Mouse (Mus musculus) testis, postnatal 14 days (tissue): Measurements from ENCODE around the gene Spp2.
"Not testable (repeated sequence)": the region's sequence is repeated elsewhere in the genome, so short reads cannot be mapped to it uniquely, and the experiment has no call there.

ENCODE experiments used
- DNase-seq: peaks from one replicate; pipeline ENCODE4 v3.0.0; 2021; ENCODE audit warnings: low spot score

Gene Spp2

GRCm38 (mm10) chr1:88433096-88433883, 26.5 kb downstream of the Spp2 start:
- DNase-seq, result no peak

DNA sequence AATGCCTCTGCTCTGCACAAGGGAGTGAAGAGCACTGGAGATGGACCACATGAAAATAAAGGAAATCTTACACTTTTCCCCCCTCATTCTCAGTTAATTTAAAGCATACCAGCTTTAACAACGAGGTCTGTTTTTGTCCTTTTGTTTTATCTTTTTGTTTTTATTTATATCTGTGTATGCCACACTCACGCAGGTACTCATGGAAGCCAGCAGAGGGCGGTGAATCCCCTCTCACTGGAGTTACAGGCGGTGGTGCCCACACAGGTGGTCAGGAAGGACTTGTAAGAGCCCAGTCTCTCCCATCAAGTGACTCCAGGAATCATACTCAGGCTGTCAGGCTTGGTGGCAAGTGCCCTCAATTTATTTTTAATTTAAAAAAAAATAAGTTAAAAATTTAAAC, 27.3 kb downstream of the Spp2 start:
- DNase-seq, result no peak

GRCm38 (mm10) chr1:88437206-88438126, 30.7 kb downstream of the Spp2 start:
- no peak for DNase-seq

- no peak for DNase-seq
Observed at GRCm38 (mm10) chr1:88443383-88443782, 36.6 kb downstream of the Spp2 start.

GRCm38 (mm10) chr1:88445400-88445799, 38.6 kb downstream of the Spp2 start:
- no peak for DNase-seq

DNA sequence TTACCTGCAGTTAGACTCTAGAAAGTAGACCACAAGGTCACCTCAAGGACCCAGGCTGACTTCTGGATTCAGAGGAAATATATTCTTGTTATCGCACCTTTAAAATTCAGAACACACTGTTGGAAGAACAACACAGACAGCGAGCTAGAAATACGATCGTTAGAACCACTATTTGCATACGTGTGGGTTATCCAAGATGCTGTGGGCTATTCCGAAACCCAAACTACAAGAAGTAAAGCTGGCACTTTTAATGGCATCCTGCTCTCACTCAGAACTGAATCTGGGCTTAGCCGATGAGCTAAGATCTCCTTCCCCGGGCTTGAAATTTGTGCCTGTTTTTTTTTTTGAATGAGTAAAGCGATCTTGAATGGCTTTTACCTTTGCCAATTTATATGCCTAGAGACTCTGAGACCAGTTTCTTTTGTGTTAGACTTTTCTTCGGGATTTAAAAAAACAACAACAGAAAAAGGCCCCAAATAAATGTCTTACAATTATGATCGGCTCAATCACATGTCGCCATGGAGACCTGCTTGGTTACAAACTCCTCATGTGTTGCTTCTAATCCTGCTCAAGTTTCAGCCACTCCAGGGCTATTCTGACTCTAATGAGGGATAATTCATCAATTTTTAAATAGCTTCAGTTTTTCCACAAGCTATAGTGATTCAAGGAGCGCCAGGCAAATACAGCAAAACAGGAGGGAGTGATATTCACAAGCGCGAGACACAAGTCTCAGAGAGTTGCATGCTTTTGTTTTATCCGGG, 39.7 kb downstream of the Spp2 start:
- no peak for DNase-seq

DNA sequence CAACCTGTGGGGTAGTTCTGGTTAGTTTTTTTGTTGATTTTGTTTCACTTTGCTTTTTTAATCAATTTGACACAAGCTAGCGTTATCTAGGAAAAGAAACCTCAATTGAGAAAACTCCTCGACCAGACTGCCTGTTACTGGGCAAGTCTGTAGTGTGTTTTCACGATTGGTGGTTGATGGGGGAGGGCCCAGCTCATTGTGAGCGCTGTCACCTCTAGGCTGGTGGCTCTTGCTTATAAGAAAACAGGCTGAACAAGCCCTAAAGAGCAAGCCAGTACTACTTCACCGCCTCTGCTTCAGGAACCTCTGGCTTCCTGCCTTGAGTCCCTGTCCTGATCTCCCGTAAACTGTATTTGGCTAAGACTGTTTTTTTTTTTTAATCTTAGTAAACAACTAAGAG, 40.7 kb downstream of the Spp2 start:
- no peak for DNase-seq

DNA sequence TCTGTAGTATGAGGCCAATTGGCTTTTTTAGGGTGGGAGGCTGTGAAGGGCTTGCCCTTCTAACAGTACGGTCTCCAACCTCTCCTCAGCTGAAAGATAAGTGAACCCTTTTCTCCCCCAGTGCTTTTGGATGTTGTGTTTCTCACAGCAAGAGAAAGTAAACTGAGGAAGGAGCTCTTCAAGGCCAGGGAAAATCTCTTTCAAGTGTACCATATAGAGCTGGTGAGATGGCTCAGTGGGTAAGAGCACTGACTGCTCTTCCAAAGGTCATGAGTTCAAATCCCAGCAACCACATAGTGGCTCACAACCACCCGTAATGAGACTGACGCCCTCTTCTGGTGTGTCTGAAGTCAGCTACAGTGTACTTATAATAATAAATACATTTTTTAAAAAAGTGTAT, 41.3 kb downstream of the Spp2 start:
- not testable (repeated sequence) for DNase-seq

GRCm38 (mm10) chr1:88449741-88450140, 43.0 kb downstream of the Spp2 start:
- no peak for DNase-seq

- DNase-seq, result no peak
Observed at GRCm38 (mm10) chr1:88450668-88451067, 43.9 kb downstream of the Spp2 start.

DNA sequence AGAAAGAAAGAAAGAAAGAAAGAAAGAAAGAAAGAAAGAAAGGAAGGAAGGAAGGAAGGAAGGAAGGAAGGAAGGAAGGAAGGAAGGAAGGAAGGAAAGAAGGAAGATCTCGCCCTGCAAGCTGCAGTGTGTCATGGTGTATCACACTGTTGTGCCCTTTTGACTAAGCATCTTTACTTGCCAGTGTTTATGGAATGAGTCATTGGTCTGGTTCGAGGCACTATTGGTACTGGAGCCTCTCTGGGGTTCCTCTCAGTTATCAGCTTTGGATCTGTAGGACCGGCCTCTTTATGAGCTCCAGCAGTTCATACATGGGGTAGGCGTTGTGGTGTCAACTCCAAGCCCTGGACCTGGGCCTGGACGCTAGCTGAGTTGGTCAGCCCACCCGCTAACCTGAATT, 45.4 kb downstream of the Spp2 start:
- no peak for DNase-seq

GRCm38 (mm10) chr1:88454703-88455102, 47.9 kb downstream of the Spp2 start:
- DNase-seq, result no peak

DNA sequence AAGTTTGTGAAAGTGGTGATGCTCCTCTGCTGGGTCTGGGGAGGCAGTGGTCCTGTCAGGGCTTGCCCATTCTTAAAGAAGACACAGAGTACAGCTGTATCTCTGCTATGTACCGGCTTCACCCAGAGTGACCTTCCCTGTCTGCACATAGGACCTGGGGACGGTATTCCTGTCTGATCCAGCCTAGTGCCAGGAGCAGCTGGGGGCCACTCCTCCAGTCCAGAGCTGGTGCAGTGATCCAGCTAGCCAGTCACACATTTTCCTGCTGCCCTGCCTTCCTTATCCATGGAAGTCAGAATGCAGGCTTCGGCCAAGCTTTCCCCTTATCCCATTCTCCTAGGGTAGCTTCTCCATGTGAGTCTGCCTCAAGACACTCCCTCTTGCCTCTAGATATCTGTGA, 49.0 kb downstream of the Spp2 start:
- DNase-seq, result no peak

DNA sequence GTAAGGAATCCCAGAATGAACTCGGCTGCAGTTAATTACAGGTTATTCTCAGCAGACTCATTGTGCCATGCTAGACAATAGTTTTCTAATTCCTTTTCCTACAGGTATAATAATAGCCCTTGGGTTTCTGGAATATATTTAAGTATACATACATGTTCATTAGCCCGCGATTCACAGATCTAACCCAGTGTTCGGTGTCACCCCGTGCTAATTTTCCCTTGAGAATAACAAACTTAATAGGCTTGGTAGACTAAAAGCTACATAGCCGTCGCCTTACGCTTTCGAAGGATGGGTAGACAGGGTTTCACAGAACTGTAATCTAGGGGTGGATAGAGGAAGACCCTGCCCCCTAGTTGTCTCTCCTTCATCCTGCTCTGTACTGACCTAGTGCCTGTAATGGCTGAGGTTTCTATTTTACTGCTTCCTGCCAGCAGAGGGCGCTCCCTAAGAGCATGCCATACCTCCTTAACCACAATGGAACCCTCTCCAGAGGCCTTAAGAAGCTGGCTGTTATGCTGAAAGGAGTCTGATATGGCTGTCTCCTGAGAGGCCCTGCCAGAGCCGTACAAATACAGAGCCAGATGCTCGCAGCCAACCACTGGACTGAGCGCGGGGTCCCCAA, 49.8 kb downstream of the Spp2 start:
- peak; percentile 54 for DNase-seq

- DNase-seq, result no peak
Observed at GRCm38 (mm10) chr1:88459196-88459595, 52.4 kb downstream of the Spp2 start.

DNA sequence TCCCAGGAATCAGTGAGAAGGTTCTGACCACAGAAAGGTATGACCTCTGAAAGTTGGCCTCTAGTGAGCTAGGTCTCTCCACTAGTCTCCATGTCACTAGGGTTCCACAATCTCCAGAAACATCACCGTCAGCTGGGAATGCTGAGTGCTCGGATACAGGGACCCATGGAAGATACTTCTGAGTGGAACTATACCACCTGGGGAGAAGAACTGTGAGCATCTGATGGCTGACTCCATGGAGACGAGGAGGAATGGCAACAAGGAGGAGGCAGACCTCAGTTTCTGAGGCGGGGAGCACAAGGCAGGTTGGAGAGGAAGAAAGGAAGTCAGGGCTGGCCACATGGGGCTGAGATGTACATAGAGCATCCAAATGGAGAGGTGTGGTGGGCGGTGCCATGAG, 52.9 kb downstream of the Spp2 start:
- no peak for DNase-seq

DNA sequence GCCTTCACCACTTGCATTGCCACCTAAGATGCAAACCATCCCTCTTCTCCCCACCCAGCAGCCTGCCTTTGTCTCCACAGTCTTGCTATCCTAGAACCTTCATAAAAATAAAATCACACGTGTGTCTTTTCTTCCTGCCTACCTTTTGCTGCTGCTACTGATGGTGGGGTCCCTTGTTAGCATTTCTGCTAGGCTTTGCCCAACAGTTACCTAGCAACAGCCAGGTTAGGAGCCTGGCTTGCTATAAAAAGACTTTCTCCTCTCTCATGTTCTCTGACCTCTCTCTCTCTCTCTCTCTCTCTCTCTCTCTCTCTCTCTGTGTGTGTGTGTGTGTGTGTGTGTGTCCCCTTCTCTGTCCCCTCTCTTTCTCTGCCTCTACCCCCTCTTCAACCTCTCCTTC, 54.3 kb downstream of the Spp2 start:
- no peak for DNase-seq

DNA sequence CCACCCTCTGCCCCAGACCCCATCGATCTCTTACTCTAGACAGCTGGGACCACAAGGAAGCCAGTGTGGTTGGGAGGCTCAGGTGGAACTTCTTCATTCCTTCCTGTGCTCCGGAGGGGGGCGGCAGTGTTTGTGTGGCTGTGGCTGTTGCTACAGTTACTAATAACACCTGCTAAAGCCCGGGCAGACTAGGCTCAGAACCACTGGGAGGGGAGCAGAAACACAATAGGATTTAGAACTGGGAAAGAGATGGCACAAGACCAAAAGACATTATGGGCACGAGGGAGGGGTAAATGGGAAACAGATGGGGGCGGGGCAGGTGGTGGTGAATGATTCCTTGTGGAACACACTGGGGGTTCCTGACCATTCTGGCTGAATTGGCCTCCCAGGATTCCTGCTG, 55.7 kb downstream of the Spp2 start:
- peak; percentile 75 for DNase-seq

GRCm38 (mm10) chr1:88463241-88463640, 56.5 kb downstream of the Spp2 start:
- DNase-seq, result no peak

- DNase-seq, result no peak
Observed at GRCm38 (mm10) chr1:88464109-88464905, 57.5 kb downstream of the Spp2 start.

DNA sequence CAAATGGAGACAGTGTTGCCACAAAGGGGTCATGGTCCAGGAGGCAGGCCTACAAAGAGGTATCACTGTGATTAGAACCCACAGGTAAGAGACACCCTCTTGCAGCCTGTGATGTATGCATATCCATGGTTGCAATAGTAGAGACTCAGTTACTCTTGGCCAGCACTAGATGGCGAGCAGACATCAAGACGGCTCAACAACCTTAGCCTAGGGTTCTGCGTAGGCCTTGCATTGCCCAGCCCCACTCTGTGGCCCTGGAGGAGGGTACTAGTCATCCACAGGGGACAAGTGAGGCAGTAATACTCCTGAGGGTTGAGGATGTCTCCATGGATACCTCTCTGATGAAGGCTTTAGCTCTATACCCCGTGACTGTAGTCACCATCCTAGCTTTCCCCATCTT, 59.0 kb downstream of the Spp2 start:
- DNase-seq, result no peak
